Mouse (Mus musculus): ENCODE data around the gene Vav3.

Vav3 gene

DNA sequence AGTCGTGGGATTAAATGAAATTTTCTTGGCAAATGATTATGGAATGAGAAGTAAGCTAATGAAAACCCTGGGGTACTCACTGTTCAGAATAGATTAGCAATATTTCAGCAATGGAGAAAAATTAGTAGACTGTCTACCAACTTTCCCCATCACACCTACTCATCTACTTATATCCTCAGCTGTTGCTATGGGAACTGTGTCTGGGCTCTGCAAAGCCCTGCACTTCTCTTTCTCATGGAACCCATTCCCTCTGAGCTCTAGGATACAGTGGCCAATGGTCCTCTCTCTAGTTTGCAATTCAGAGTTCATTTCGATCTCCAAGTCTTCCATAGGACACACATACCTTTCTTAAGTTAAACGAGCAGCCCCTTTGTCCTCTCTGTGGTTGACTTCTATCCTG is 352.2 kb downstream of the Vav3 start:
- no peak for DNase-seq (ENCODE audit: low read depth)

DNA sequence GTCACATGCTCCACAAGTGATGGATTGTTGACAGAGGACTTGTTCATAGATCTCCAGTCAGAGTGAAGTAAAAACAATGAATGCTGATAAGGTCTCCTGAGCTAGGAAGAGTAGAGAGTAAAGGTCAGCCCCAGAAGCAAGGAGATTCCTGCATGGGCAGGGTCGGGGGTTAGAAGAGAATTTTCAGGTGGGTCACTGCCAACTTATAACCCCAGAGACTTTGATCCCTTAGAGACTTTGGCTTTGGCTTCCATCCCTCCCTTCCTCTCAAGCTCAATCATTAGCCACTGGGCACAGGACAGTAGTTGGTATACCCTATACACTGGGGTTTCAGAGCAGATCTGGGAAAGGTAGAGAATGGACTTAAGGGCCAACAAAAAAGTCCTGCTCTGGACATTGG is 360.8 kb downstream of the Vav3 start:
- DNase-seq (ENCODE audit: low read depth), result no peak

- no peak for DNase-seq (ENCODE audit: low read depth)
Observed at GRCm38 (mm10) chr3:109707786-109708460, 367.5 kb downstream of the Vav3 start.

- no peak for DNase-seq (ENCODE audit: low read depth)
Observed at GRCm38 (mm10) chr3:109711751-109712150, 371.3 kb downstream of the Vav3 start.

DNA sequence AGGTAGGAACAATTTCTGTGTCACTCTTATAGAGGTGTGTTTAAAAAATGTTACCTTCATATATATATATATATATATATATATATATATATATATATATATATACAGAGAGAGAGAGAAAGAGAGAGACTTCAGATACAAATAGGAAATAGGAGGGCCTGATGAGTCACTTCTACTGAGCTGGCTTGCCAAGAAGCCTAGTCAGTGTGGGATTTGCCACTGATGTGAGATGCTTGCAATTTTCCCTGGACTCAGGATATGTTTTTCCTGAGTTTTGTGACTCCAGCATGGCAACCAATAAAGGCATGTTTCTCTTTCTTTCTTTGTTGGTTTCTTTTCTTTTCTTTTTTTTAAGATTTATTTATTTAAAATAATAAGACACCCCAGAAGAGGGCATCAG is 374.0 kb downstream of the Vav3 start:
- no peak for DNase-seq (ENCODE audit: low read depth)

GRCm38 (mm10) chr3:109721753-109722152 is 381.3 kb downstream of the Vav3 start:
- no peak for DNase-seq (ENCODE audit: low read depth)

- DNase-seq (ENCODE audit: low read depth), result no peak
Observed at GRCm38 (mm10) chr3:109726776-109727175, 386.3 kb downstream of the Vav3 start.

DNA sequence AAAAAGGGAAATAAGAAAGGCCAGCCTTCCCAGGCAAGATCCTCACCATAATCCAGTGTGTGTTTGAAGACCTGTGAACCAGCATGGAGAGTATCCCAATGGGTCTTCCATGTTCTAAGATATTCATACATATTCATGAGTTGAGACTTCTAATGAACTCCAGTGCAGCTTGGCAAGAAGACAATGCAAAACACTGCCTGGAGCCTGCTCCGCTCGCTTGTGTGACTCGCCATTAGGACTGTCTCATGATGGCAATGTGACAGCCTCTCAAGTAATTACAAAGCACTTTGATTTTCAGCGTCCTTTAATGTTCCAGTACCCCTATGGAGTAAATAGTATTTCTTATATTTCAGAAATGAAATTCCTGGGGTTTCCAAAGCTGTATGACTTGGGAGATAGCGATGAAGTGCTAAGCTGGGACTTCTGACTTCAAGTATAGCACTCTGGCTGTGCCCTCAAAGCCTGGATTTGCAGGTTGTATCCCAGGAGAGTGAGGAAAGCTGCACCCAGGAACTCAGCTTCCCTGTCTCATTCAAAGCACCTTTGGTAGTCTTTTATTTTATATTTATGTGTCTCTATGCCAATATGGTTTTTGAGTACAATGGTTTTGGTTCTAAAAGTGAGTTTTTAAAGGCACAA is 391.3 kb downstream of the Vav3 start:
- no peak for DNase-seq (ENCODE audit: low read depth)

DNA sequence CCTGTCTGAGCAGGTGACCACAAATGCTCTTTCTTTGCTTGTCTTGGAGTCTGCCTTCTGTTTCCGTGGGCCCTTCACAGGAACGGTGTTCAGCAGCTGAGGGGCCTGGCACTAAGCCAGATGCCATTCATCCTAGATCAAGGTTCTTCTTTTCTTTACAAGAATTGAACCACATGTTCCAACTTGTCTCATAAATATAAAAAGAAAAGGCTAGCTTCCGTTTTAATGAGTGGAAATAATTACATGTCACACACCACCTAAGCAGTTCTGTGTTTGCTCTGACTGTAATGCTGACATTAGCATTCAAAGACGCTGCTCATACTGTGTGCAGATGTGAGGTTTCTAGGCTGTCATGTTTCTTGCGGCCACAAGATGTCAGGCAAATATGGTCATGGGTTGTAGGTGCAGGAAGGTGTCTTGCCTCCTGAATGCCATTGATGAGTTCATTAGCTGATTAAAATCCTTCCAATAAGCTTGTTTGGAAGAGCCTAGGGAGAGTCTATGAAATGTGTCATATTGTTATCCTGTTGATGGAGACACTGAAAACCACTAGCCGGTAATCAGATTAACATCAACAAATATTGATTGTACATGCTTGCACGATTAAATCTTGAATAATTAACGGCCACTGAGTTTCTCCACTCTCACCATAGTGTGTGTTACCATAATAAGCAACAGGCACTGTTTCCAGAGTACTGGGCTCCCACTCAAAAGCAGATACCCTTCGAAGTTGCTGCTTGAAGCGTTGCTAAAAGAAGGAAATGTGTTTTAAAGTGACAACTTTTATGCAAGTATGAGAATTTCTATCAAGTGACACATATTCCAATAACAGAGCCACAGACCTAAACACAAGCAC is 392.1 kb downstream of the Vav3 start:
- DNase-seq (ENCODE audit: low read depth), result no peak

All from fibroblast of lung, adult 2 months (primary cell).